ENCODE assay signal across 18 mouse cellular contexts in genomic region chr6:98993231-98993630, GRCm38 (mm10).
DNase-seq lines count a peak whose midpoint lies in the region; ATAC-seq and TF ChIP-seq lines count a peak whose summit lies in the region.
"Had no signal": no experiment of that assay in that cellular context is flagged by ENCODE, and none has a peak within 500 bp of the region (broad histone marks: within the 10 kb centered on the region; RNA-seq: fewer than 3 reads in every experiment).

No protein-coding gene starts in this region.

- peaks cover 77% of the 10 kb centered on the region for H3K4me1 ChIP-seq in megakaryocyte, embryonic 14.5 days
- H3K4me1 ChIP-seq in heart, postnatal 0 days (ENCODE audit: control insufficient read depth, insufficient read depth) = peaks cover 51% of the 10 kb centered on the region

- no peak for ATAC-seq in megakaryocyte, adult 5-6 weeks (ENCODE audit: poor library complexity, severe bottlenecking)
- no peak for ATAC-seq in heart, postnatal 0 days (ENCODE audit: insufficient read depth, low read depth)

- H3K9ac ChIP-seq in heart, postnatal 0 days (replicated peaks; ENCODE audit: low read depth, low read length) = peak overlapping the region; percentile 51
- H3K9ac ChIP-seq: embryonic facial prominence, embryonic 13.5 days; forebrain, embryonic 13.5 days; hindbrain, embryonic 12.5 days; limb, embryonic 13.5 days; lung, embryonic 15.5 days; neural tube, embryonic 15.5 days; stomach, embryonic 15.5 days had no signal

- H3K9me3 ChIP-seq in megakaryocyte, embryonic 14.5 days = no peaks in the 10 kb centered on the region
- no peaks in the 10 kb centered on the region for H3K9me3 ChIP-seq in heart, postnatal 0 days (replicated peaks; ENCODE audit: control insufficient read depth, low read length)
- H3K9me3 ChIP-seq: embryonic facial prominence, embryonic 13.5 days; forebrain, embryonic 13.5 days; hindbrain, embryonic 12.5 days; limb, embryonic 13.5 days; lung, embryonic 15.5 days; neural tube, embryonic 15.5 days; stomach, embryonic 15.5 days had no signal

- H3K27me3 ChIP-seq in megakaryocyte, embryonic 14.5 days (replicated peaks) = no peaks in the 10 kb centered on the region
- H3K27me3 ChIP-seq in heart, postnatal 0 days (ENCODE audit: control insufficient read depth, insufficient read depth, low read length) = no peaks in the 10 kb centered on the region
- H3K27me3 ChIP-seq: embryonic facial prominence, embryonic 13.5 days; hindbrain, embryonic 12.5 days; limb, embryonic 13.5 days; lung, embryonic 15.5 days; neural tube, embryonic 15.5 days; stomach, embryonic 15.5 days had no signal

- 31% methylated on average over 3 of the region's 3 CpGs for WGBS in heart, postnatal 0 days

- peaks cover 33% of the 10 kb centered on the region for H3K36me3 ChIP-seq in megakaryocyte, embryonic 14.5 days (replicated peaks; ENCODE audit: low read length)
- no peaks in the 10 kb centered on the region for H3K36me3 ChIP-seq in heart, postnatal 0 days (replicated peaks; ENCODE audit: control insufficient read depth, insufficient read depth, low read length)
- H3K36me3 ChIP-seq: hindbrain, embryonic 12.5 days; lung, embryonic 15.5 days; neural tube, embryonic 15.5 days; stomach, embryonic 15.5 days had no signal

- peak overlapping the region; percentile 23 for H3K4me2 ChIP-seq in heart, postnatal 0 days (ENCODE audit: low read depth, low read length)
- H3K4me2 ChIP-seq: embryonic facial prominence, embryonic 13.5 days; forebrain, embryonic 13.5 days; limb, embryonic 13.5 days; lung, embryonic 15.5 days; stomach, embryonic 15.5 days had no signal

- TF ChIP-seq CTCF in heart, postnatal 0 days (IDR thresholded peaks at IDR 0.05; ENCODE audit: low read depth) = no peak

- TF ChIP-seq EP300 in heart, postnatal 0 days (IDR thresholded peaks at IDR 0.05; ENCODE audit: low read depth) = no peak

- peak; percentile 78 for DNase-seq in heart, adult 11 months
- DNase-seq in heart, adult 8-10 months (ENCODE audit: low spot score) = no peak
- peak; percentile 30 for DNase-seq in heart, postnatal 0 days (ENCODE audit: low spot score)
- DNase-seq in cerebellum, adult 8-10 months = no peak
- no peak for DNase-seq in right cerebral cortex, postnatal 25 days
- DNase-seq in adrenal gland, adult 2 months = no peak
- DNase-seq: kidney, adult 2 months; kidney, postnatal 4 days; midbrain, embryonic 14.5 days had no signal

- H3K27ac ChIP-seq in heart, postnatal 0 days (ENCODE audit: low read depth) = peak overlapping the region; percentile 74
- H3K27ac ChIP-seq: embryonic facial prominence, embryonic 13.5 days; limb, embryonic 13.5 days; lung, embryonic 15.5 days; neural tube, embryonic 15.5 days; stomach, embryonic 15.5 days had no signal

- H3K4me3 ChIP-seq in megakaryocyte, embryonic 14.5 days (replicated peaks) = peak overlapping the region; percentile 35
- H3K4me3 ChIP-seq in heart, postnatal 0 days (ENCODE audit: low read depth, low read length) = no peak overlapping the region
- H3K4me3 ChIP-seq: embryonic facial prominence, embryonic 13.5 days; forebrain, embryonic 13.5 days; hindbrain, embryonic 12.5 days; limb, embryonic 13.5 days; lung, embryonic 15.5 days; neural tube, embryonic 15.5 days; stomach, embryonic 15.5 days had no signal

Comparison
In these comparisons a context has a peak if more than half of its experiments do, and no peak if none do; other contexts are left out.
1. DNase-seq: peak in heart, adult 11 months (single experiment) and heart, postnatal 0 days (single experiment); none in heart, adult 8-10 months (single experiment), cerebellum, adult 8-10 months (single experiment), right cerebral cortex, postnatal 25 days (single experiment) and adrenal gland, adult 2 months (single experiment).